Mouse (Mus musculus) forebrain, embryonic 14.5 days (tissue): ENCODE data around the gene Smtn. TPM values are rescaled to one million over a fixed set of nuclear protein-coding genes. Genes with fewer than 3 reads are reported as not detected.
A peak's percentile ranks its signal among the peaks of the same experiment; 100 is the strongest.

Source experiments
- ATAC-seq: fragments of 200-750 bp; cut with Nextera tagmentation; 2 replicates; pipeline ENCODE4 v1.8.0; 2017; ENCODE audit warnings: mild to moderate bottlenecking, moderate library complexity
- DNase-seq: peaks from one replicate; pipeline ENCODE4 v3.0.0-alpha.2; 2015; ENCODE audit warnings: low spot score
- H3K27ac ChIP-seq: fragments of 300-500 bp; sonication (generic); 2 replicates; pipeline ENCODE4 v1.5.1; 2014; ENCODE audit warnings: low read depth, mild to moderate bottlenecking, control low read depth, low read length, moderate library complexity
- H3K27me3 ChIP-seq: fragments of 300-500 bp; sonication (generic); replicated peaks from 2 replicates; pipeline ENCODE4 v1.6.1; 2014; ENCODE audit warnings: low read length, control low read depth, mixed read lengths; ENCODE audit not compliant: control insufficient read depth, insufficient read depth
- H3K36me3 ChIP-seq: fragments of 300-500 bp; sonication (generic); 2 replicates; pipeline ENCODE4 v1.6.1; 2014; ENCODE audit warnings: low read length, control low read depth; ENCODE audit not compliant: control insufficient read depth, insufficient read depth
- H3K4me1 ChIP-seq: fragments of 300-500 bp; sonication (generic); 2 replicates; pipeline ENCODE4 v1.6.1; 2014; ENCODE audit warnings: antibody characterized with exemption, low read length, control low read depth; ENCODE audit not compliant: control insufficient read depth, insufficient read depth
- H3K4me2 ChIP-seq: fragments of 300-500 bp; sonication (generic); 2 replicates; pipeline ENCODE4 v1.6.1; 2014; ENCODE audit warnings: mild to moderate bottlenecking, control low read depth, low read length
- H3K4me3 ChIP-seq: fragments of 300-500 bp; sonication (generic); 2 replicates; pipeline ENCODE4 v1.5.1; 2014; ENCODE audit warnings: low read depth, low read length, control low read depth
- H3K9ac ChIP-seq: fragments of 300-500 bp; sonication (generic); 2 replicates; pipeline ENCODE4 v1.6.1; 2014; ENCODE audit warnings: mild to moderate bottlenecking, low read length, control low read depth, moderate library complexity
- H3K9me3 ChIP-seq: fragments of 300-500 bp; sonication (generic); replicated peaks from 2 replicates; pipeline ENCODE4 v1.6.1; 2016; ENCODE audit warnings: low read length, control low read depth, mixed read lengths; ENCODE audit not compliant: control insufficient read depth
- WGBS: fragments of 180-500 bp; shearing (Covaris S2); extraction: QIAGEN DNeasy Blood & Tissue Kit; methylation state at CpG from one replicate; pipeline ENCODE4 v1.1.7; 2014; 5-methylcytosine and 5-hydroxymethylcytosine counted together
- polyA plus RNA-seq: library from polyadenylated mRNA; unstranded; fragments of >200 nt; fragmentation: Nextera tagmentation; extraction: Ambion mirVana; gene quantifications from 2 replicates; pipeline ENCODE4 v1.2.1, GENCODE M21; 2014

Smtn gene
- polyA plus RNA-seq, 1 experiment from 2014 or later = 11.6 TPM

DNA sequence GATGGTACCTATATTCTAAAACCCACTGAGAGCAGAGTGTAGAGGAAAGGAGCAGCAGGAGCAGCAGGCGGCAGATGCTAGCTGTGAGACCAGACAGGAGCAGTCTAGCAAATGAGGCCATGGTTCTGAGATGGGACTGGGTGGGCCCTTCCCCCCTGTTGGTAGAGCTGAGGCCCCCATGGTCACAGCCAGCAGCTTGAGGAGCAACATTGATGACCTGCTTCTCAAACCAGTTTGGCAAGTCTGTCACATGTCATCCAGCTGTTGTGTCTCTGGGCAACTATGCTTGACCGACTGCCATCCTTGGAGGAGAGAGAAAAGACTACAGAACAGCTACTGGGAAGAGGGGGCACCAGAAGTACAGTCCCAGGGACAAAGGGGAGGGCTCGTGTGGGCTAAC, 1.5 kb upstream of the Smtn start:
- H3K9me3 ChIP-seq = peaks cover 3% of the 10 kb centered on the region; the same call in 1 of the 2 replicates
- no peaks in the 10 kb centered on the region for H3K36me3 ChIP-seq
- no peak overlapping the region for H3K9ac ChIP-seq
- no peak overlapping the region for H3K4me2 ChIP-seq
- 67% methylated on average over 3 of the region's 3 CpGs for WGBS
- DNase-seq = no peak
- H3K4me1 ChIP-seq = no peaks in the 10 kb centered on the region
- no peaks in the 10 kb centered on the region for H3K27me3 ChIP-seq
- ATAC-seq = no peak
- H3K27ac ChIP-seq = no peak overlapping the region
- H3K4me3 ChIP-seq = no peak overlapping the region

DNA sequence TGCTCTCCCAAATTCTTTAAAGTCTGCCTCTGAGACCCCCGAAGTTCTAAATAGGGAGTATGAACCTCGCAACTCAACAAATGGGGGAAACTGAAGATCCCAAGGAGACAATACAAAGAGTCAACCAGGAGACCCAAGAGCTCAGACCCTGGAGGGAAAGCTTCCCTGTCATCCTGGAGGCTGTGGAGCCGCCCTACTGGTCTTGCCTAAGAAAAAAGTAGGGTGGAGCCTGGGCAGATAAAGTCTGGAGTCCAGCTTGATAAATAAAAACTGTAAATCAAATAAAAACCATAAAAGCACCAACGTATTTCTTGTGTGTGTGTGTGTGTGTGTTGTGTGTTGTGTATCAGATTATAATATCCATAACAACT, 601 bp downstream of the Smtn start:
- Histone ChIP-seq H3K4me2 (peak overlapping the region; percentile 64), H3K9ac (peak overlapping the region; percentile 46), H3K4me1 (peaks cover 4% of the 10 kb centered on the region; the same call in 1 of the 2 replicates), H3K27ac (no peak overlapping the region), H3K4me3 (peak overlapping the region; percentile 40; the same call in 1 of the 2 replicates), H3K9me3 (peaks cover 3% of the 10 kb centered on the region; the same call in 1 of the 2 replicates), H3K36me3 (no peaks in the 10 kb centered on the region), H3K27me3 (no peaks in the 10 kb centered on the region)
- DNase-seq (no peak), ATAC-seq (no peak)
- 83% methylated on average over 4 of the region's 4 CpGs for WGBS

DNA sequence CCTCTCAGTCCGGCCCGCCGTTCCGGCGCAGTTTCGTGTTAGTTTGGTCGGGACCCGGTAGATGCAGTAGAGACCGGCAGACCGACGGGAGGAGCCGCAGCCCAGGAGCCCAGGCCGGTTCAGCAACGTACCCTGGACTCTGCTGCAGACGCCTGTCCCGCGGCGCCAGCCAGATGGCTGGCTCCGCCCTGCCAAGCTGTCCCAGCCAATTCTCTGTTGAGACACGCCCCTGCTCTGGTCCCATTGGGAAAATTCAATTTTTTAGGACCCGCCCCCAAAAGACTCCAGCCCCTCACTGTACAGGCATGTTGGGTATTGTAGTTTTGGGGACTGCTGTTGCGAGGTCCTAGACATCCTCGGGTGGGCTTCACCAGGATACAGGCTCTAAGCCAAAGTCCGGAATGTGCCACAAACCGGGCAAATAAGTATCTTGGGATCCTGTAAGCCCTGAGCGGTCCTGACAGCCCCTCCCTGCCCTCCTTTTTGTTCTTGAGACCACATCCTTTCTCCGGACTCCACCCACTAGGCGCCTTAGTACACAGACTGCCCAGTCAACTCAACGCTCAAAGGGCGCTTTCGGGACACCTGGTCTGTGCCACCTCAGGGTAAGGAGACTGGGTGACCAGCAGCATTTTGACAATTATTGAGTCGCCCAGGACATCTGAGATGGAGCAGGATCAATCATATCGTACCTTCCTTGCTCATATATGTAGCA, 1.1 kb downstream of the Smtn start:
- Histone ChIP-seq H3K9me3 (no peaks in the 10 kb centered on the region), H3K27me3 (no peaks in the 10 kb centered on the region), H3K4me1 (peaks cover 4% of the 10 kb centered on the region; the same call in 1 of the 2 replicates), H3K4me2 (peak overlapping the region; percentile 64), H3K27ac (no peak overlapping the region), H3K36me3 (no peaks in the 10 kb centered on the region), H3K9ac (peak overlapping the region; percentile 64), H3K4me3 (peak overlapping the region; percentile 40)
- ATAC-seq = peak; percentile 94
- peak; percentile 98 for DNase-seq
- 3% methylated on average over 33 of the region's 33 CpGs for WGBS

DNA sequence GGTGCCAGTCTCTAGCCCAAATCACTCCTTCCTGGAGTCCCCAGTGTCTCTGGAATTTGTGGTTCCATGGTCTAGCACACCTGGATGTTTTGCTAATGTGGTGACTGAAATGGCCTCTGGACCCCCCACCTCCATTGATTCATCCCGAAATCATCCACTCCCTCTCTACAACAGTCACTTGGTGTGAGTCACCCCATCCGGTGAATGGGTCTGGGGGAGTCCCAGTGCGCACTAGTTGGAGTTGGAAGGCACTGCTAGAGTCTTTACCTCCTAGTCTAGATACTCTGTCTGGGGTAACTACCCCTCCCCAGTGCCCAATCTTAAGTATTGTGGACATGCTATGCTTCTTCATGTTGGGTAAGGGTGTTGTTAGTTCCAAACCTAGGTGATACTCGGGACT, 2.1 kb downstream of the Smtn start:
- Histone ChIP-seq H3K9me3 (no peaks in the 10 kb centered on the region), H3K4me3 (peak overlapping the region; percentile 40), H3K27me3 (no peaks in the 10 kb centered on the region), H3K4me1 (peaks cover 4% of the 10 kb centered on the region; the same call in 1 of the 2 replicates), H3K9ac (peak overlapping the region; percentile 64), H3K4me2 (peak overlapping the region; percentile 64), H3K27ac (no peak overlapping the region), H3K36me3 (no peaks in the 10 kb centered on the region)
- 60% methylated on average over 4 of the region's 4 CpGs for WGBS
- DNase-seq (no peak), ATAC-seq (no peak)

DNA sequence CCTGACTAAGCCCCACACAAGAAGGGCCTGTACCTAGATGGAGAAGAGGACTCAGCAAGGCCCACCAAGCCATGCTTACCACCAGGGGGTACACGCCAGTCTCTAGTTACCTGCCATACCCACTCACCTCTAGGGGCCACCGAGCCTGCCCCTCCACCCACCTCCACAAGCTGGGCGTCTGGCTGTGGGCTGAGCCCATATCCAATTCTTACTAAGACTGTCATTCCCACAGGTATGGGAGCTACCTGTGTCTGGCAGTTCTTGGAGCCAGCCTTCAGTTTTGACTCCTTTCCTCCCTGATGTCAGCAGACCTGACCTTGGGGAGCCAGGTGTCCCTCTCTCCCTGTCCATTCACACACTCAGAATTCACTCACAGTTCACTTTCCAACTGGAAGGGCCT, 2.7 kb downstream of the Smtn start:
- H3K27ac ChIP-seq = no peak overlapping the region
- no peaks in the 10 kb centered on the region for H3K27me3 ChIP-seq
- ATAC-seq (no peak), DNase-seq (no peak)
- peak overlapping the region; percentile 64 for H3K4me2 ChIP-seq
- H3K9ac ChIP-seq = no peak overlapping the region
- H3K36me3 ChIP-seq = no peaks in the 10 kb centered on the region; the same call in 1 of the 2 replicates
- peaks cover 4% of the 10 kb centered on the region; the same call in 1 of the 2 replicates for H3K4me1 ChIP-seq
- 90% methylated on average over 3 of the region's 3 CpGs for WGBS
- no peaks in the 10 kb centered on the region for H3K9me3 ChIP-seq
- peak overlapping the region; percentile 40; the same call in 1 of the 2 replicates for H3K4me3 ChIP-seq

DNA sequence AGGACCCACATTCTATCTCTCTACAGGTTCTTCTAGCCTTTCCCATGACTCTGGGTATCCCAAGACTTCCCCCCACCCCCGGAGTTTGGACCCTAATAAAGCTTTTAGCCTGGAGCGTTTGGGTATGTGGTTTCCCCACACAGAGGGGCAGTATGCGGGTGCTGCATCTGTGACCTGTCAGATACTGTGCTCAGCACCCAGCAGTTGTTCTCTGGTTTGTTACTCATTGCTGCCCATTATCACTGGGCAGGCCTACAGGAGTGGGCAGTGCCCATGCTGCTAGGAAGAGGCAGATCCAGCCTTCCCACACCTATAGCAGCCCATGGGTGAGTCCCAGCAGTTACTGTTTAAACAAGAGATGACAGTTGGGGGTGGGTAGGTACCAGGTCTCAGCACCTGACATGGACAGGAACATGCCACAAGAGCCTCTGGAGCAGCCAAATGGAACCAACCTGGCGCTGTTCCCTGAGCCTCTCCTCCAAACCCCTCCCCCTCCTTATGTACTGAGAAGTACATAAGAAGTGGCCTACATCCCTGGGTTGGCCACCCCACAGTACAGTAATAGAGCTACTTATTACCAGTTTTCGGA, 3.6 kb downstream of the Smtn start:
- no peaks in the 10 kb centered on the region for H3K27me3 ChIP-seq
- H3K4me2 ChIP-seq = no peak overlapping the region; the same call in 1 of the 2 replicates
- H3K9ac ChIP-seq = no peak overlapping the region
- WGBS = 94% methylated on average over 5 of the region's 5 CpGs
- H3K27ac ChIP-seq = no peak overlapping the region
- no peak overlapping the region for H3K4me3 ChIP-seq
- no peaks in the 10 kb centered on the region; the same call in 1 of the 2 replicates for H3K36me3 ChIP-seq
- DNase-seq (no peak), ATAC-seq (no peak)
- no peaks in the 10 kb centered on the region for H3K9me3 ChIP-seq
- H3K4me1 ChIP-seq = peaks cover 4% of the 10 kb centered on the region; the same call in 1 of the 2 replicates

DNA sequence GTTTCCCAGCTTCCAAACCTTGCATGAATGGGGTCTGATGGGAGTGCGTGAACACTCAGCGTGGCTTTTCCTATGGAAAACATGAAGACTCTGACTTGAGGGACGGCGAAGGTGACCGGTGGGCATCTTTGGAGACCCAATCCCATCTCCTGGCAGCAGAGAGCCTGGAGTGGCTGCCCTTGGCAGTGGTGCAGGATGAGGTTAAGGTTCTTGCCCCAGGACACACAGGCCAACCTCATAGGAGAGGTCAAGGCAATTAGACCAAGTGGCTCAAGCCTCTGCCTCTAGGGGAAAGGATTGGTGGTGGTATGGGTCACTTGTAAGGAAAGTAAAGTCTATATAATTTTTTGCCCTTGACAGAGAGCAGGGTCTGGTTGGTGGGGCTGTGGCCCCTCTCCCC, 4.3 kb downstream of the Smtn start:
- Histone ChIP-seq H3K4me3 (peak overlapping the region; percentile 43), H3K27me3 (no peaks in the 10 kb centered on the region), H3K9ac (peak overlapping the region; percentile 59), H3K27ac (peak overlapping the region; percentile 22; the same call in 1 of the 2 replicates), H3K36me3 (peaks cover under 1% of the 10 kb centered on the region), H3K4me2 (peak overlapping the region; percentile 74), H3K9me3 (no peaks in the 10 kb centered on the region), H3K4me1 (peaks cover 4% of the 10 kb centered on the region; the same call in 1 of the 2 replicates)
- DNase-seq (no peak), ATAC-seq (no peak)
- 56% methylated on average over 5 of the region's 5 CpGs for WGBS

DNA sequence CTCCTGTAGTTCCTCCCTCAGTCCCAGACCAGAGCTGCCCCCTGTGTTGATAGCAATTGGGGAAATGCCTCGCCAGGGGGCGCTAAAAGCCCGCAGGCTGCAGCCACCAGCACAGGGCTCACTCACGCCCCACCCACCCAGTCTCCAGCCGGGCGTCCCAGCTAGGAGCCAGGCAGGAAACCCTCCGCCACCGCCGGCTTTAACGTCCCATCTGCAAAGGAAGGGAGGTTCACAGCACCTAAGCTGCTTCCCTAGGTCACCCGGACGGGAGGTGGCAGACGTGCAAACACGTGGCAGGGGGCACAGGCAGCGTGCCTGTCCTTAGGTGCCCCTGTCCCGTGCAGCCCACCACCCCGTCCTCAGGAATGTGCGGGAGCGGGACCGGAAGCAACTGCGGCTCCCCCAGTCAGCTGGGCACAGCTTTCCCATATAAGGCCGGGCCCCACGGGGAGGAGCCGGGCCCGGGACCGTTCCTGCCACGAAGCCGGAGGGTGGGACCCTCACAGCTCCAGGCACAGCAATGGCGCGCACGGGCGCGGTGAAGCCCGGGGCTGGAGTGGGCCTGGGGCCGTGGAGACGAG, 4.9 kb downstream of the Smtn start:
- H3K27ac ChIP-seq = peak overlapping the region; percentile 22; the same call in 1 of the 2 replicates
- peak; percentile 84 for ATAC-seq
- peaks cover 4% of the 10 kb centered on the region; the same call in 1 of the 2 replicates for H3K4me1 ChIP-seq
- no peaks in the 10 kb centered on the region for H3K27me3 ChIP-seq
- H3K9ac ChIP-seq = peak overlapping the region; percentile 59
- WGBS = under 1% methylated on average over 36 of the region's 36 CpGs
- peak overlapping the region; percentile 43 for H3K4me3 ChIP-seq
- no peaks in the 10 kb centered on the region for H3K9me3 ChIP-seq
- DNase-seq = peak; percentile 95
- H3K36me3 ChIP-seq = peaks cover 7% of the 10 kb centered on the region
- peak overlapping the region; percentile 74 for H3K4me2 ChIP-seq
